Mouse (Mus musculus): Measurements from ENCODE around the gene Thada. TPM values are rescaled to one million over a fixed set of nuclear protein-coding genes. Genes with fewer than 3 reads are reported as not detected.
"Not testable (repeated sequence)": the region's sequence is repeated elsewhere in the genome, so short reads cannot be mapped to it uniquely, and the experiment has no call there.

Gene Thada
- polyA plus RNA-seq, 1 experiment from 2014 or later: 15.9 TPM

DNA sequence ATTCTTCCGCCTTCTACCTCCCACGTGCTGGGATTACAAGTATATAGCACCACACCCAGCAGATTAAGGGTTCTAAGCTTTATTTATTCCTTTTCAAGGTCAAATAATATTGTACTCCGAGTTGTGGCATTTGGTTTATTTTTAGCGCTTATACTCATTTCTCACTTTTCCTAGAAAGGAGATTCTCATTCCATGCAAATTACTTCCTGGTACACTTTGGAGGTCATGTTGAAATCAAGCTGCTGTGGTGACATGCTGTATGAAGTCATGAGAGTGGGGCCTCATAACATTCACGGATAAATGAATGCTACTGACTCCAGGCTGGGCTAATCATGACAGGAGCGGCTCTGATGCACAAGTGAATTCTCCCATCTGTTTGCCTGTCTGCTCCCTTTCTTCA is 239.3 kb downstream of the Thada start:
- Histone ChIP-seq H3K4me3 (ENCODE audit: low read depth, low read length) (no peak overlapping the region), H3K9ac (replicated peaks; ENCODE audit: low read depth, low read length) (no peak overlapping the region), H3K36me3 (ENCODE audit: control insufficient read depth, insufficient read depth, low read length) (peaks cover 21% of the 10 kb centered on the region), H3K4me2 (replicated peaks; ENCODE audit: low read depth, low read length) (no peak overlapping the region), H3K9me3 (ENCODE audit: control insufficient read depth, low read depth, low read length) (no peaks in the 10 kb centered on the region), H3K27ac (ENCODE audit: low read length) (no peak overlapping the region), H3K4me1 (ENCODE audit: control insufficient read depth, insufficient read depth, low read length) (no peaks in the 10 kb centered on the region), H3K27me3 (ENCODE audit: control insufficient read depth, insufficient read depth, low read length) (no peaks in the 10 kb centered on the region)
- ATAC-seq (ENCODE audit: insufficient number of reproducible peaks, insufficient read depth, low FRiP score, low read depth): no peak
- 63% methylated on average over 6 of the region's 6 CpGs for WGBS

DNA sequence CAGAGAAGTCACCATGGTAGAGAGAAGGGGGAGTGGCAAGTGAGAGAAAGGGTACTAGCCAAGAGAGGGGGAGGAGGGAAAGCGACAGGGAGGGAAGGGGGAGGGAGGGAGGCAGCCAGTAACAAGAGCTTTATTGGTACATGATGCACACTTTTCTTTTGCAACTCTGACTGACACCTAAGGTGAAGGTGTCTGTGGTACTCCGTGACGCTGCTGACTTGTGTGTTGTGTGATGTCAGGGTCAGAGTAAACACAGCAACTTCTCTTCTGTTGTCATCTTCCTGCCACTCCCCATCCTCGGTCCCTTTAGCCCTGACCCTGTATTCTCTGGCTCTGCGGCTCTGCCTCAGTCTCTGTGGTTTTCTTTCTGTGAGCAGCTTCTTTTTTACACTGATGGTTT is 239.8 kb downstream of the Thada start:
- H3K27me3 ChIP-seq (ENCODE audit: control insufficient read depth, insufficient read depth, low read length): no peaks in the 10 kb centered on the region
- H3K36me3 ChIP-seq (ENCODE audit: control insufficient read depth, insufficient read depth, low read length): peaks cover 21% of the 10 kb centered on the region
- H3K4me3 ChIP-seq (ENCODE audit: low read depth, low read length): no peak overlapping the region
- 54% methylated on average over 5 of the region's 5 CpGs for WGBS
- no peaks in the 10 kb centered on the region for H3K4me1 ChIP-seq (ENCODE audit: control insufficient read depth, insufficient read depth, low read length)
- no peak overlapping the region for H3K4me2 ChIP-seq (replicated peaks; ENCODE audit: low read depth, low read length)
- no peak overlapping the region for H3K9ac ChIP-seq (replicated peaks; ENCODE audit: low read depth, low read length)
- no peak for ATAC-seq (ENCODE audit: insufficient number of reproducible peaks, insufficient read depth, low FRiP score, low read depth)
- H3K9me3 ChIP-seq (ENCODE audit: control insufficient read depth, low read depth, low read length): no peaks in the 10 kb centered on the region
- no peak overlapping the region for H3K27ac ChIP-seq (ENCODE audit: low read length)

DNA sequence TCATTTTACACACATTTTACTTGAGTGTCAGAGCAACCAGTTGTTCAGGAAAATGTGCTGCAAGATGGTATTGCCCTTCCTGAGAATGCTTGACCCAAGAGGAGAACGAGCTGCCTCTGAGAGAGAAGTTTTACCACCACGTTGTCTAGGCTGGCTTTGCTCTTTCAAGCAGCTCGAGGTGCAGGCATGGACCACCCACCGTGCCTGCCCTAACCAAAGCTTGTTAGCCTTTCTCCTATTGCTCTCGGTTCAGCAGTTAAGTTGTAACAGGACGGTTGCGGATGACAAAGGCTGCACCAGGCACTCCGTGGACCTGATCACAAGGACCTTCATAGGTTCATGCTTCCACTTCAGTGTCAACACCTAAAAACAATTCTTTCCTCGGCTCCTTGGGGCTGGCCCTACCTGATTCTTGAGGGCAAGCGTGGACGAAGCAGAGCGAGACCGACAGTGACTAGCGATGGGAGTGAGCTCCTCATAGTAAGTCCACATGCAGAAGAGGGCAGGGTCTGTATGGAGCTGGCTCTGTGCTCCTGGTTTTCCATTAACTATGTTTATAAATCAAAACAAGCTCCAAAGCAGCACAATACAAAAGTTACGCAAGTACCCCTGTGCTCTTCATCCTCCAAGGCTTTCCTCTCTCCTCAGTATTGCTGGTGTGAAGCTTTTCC is 241.7 kb downstream of the Thada start:
- H3K27ac ChIP-seq (ENCODE audit: low read length): no peak overlapping the region
- peaks cover 29% of the 10 kb centered on the region for H3K36me3 ChIP-seq (ENCODE audit: control insufficient read depth, insufficient read depth, low read length)
- no peak overlapping the region for H3K4me2 ChIP-seq (replicated peaks; ENCODE audit: low read depth, low read length)
- H3K27me3 ChIP-seq (ENCODE audit: control insufficient read depth, insufficient read depth, low read length): no peaks in the 10 kb centered on the region
- no peaks in the 10 kb centered on the region for H3K4me1 ChIP-seq (ENCODE audit: control insufficient read depth, insufficient read depth, low read length)
- H3K4me3 ChIP-seq (ENCODE audit: low read depth, low read length): no peak overlapping the region
- ATAC-seq (ENCODE audit: insufficient number of reproducible peaks, insufficient read depth, low FRiP score, low read depth): no peak
- H3K9ac ChIP-seq (replicated peaks; ENCODE audit: low read depth, low read length): no peak overlapping the region
- 63% methylated on average over 15 of the region's 15 CpGs for WGBS
- H3K9me3 ChIP-seq (ENCODE audit: control insufficient read depth, low read depth, low read length): no peaks in the 10 kb centered on the region

DNA sequence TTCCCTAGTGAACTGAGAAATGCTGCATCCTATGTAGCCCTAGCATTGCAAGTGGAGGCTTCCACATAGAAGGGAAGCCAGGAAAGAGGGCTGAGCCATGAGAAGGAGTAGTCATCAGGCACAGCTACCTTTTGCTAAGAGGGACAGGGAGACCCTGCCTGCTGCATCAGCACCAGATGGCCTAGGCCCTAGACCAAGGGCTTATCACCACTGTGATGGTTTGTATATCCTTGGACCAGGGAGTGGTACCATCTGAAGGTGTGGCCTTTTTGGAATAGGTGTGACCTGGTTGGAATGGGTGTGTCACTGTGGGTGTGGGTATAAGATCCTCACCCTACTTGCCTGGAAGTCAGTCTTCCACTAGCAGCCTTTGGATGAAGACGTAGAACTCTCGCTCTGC is 247.2 kb downstream of the Thada start:
- H3K27me3 ChIP-seq (ENCODE audit: control insufficient read depth, insufficient read depth, low read length); H3K9me3 ChIP-seq (ENCODE audit: control insufficient read depth, low read depth, low read length); H3K9ac ChIP-seq (replicated peaks; ENCODE audit: low read depth, low read length); H3K4me1 ChIP-seq (ENCODE audit: control insufficient read depth, insufficient read depth, low read length); H3K4me3 ChIP-seq (ENCODE audit: low read depth, low read length); H3K4me2 ChIP-seq (replicated peaks; ENCODE audit: low read depth, low read length); ATAC-seq (ENCODE audit: insufficient number of reproducible peaks, insufficient read depth, low FRiP score, low read depth); H3K27ac ChIP-seq (ENCODE audit: low read length): not testable (repeated sequence)
- WGBS: 100% methylated on average over 2 of the region's 2 CpGs
- H3K36me3 ChIP-seq (ENCODE audit: control insufficient read depth, insufficient read depth, low read length): peaks cover 14% of the 10 kb centered on the region

DNA sequence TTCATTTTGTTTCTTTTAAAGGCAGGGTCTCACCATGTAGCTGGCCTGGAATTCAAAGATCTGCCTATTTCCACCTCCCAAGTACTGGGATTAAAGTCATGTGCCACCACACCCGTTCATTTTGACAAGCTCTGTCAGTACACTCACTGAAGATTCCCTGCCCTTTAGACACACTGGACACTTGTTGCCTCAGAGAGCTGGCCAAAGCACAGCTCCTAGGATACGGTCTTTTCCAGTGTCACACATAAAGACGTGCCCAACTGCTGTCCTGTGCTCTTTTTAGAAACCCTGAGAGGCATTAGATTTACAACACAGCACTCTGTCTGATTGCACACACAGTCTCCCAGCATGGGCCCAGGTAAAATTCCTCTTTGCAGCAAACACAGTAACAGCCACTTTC is 248.3 kb downstream of the Thada start:
- Histone ChIP-seq H3K27me3 (ENCODE audit: control insufficient read depth, insufficient read depth, low read length) (no peaks in the 10 kb centered on the region), H3K36me3 (ENCODE audit: control insufficient read depth, insufficient read depth, low read length) (peaks cover 14% of the 10 kb centered on the region), H3K9me3 (ENCODE audit: control insufficient read depth, low read depth, low read length) (no peaks in the 10 kb centered on the region), H3K27ac (ENCODE audit: low read length) (no peak overlapping the region), H3K4me3 (ENCODE audit: low read depth, low read length) (no peak overlapping the region), H3K4me1 (ENCODE audit: control insufficient read depth, insufficient read depth, low read length) (no peaks in the 10 kb centered on the region), H3K4me2 (replicated peaks; ENCODE audit: low read depth, low read length) (no peak overlapping the region), H3K9ac (replicated peaks; ENCODE audit: low read depth, low read length) (no peak overlapping the region)
- WGBS: 78% methylated on average over 3 of the region's 3 CpGs
- no peak for ATAC-seq (ENCODE audit: insufficient number of reproducible peaks, insufficient read depth, low FRiP score, low read depth)

DNA sequence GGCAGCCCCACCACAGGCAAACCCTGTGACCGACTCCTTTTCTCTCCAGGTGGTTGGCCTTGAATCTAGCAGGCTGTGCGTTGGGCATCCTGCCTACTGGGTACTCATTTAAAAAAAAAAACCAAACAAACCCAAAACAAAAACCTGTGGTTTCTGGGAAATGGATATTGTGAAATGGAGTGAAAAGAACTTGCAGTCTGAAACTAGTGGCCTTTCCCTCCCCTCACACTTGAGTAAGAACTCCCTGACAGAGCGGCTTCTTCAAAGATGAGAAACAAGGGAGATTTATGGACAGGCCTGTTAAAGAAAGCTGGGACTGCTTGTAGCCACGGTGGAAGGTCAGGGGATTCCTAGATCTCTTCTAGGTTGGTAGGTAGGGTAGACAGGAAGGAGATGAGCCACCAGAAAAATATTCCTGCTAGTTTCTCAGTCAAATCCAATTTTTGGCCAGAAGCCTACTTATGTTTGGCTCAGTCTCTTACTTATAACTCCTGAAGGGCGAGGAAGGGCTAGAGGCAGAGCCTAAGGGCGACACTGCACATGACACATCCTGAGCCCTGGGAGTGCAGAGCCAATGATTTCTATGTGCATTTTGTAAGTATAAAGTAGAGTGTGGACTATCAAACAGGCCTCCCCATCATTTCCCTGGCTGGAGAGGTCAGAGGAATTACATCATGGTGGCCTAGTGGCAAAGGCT is 250.6 kb downstream of the Thada start:
- H3K4me3 ChIP-seq (ENCODE audit: low read depth, low read length): no peak overlapping the region
- no peak overlapping the region for H3K27ac ChIP-seq (ENCODE audit: low read length)
- H3K4me1 ChIP-seq (ENCODE audit: control insufficient read depth, insufficient read depth, low read length): no peaks in the 10 kb centered on the region
- peaks cover 8% of the 10 kb centered on the region; the same call in 1 of the 2 replicates for H3K36me3 ChIP-seq (ENCODE audit: control insufficient read depth, insufficient read depth, low read length)
- ATAC-seq (ENCODE audit: insufficient number of reproducible peaks, insufficient read depth, low FRiP score, low read depth): no peak
- no peak overlapping the region for H3K4me2 ChIP-seq (replicated peaks; ENCODE audit: low read depth, low read length)
- no peak overlapping the region for H3K9ac ChIP-seq (replicated peaks; ENCODE audit: low read depth, low read length)
- no peaks in the 10 kb centered on the region for H3K27me3 ChIP-seq (ENCODE audit: control insufficient read depth, insufficient read depth, low read length)
- no peaks in the 10 kb centered on the region for H3K9me3 ChIP-seq (ENCODE audit: control insufficient read depth, low read depth, low read length)
- 74% methylated on average over 6 of the region's 6 CpGs for WGBS

DNA sequence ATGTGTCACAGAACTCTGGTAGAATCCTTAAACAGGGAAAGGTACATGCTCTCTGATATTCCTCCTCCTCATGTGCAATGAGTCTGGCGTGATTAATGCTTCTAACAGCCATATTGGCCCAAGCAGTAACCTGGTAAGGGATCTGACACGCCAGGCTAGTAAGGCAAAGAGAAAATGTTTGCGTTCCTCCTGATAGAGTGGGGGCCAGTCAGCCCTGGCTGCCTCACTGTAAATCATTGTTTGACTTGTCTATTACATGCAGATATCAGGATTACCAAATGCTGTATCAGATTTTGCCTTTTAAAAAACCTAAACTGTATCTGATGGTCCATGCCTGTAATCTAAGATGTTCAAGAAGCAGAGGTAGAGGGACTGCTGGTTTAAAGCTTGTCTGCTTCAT is 252.5 kb downstream of the Thada start:
- no peaks in the 10 kb centered on the region for H3K4me1 ChIP-seq (ENCODE audit: control insufficient read depth, insufficient read depth, low read length)
- no peak for ATAC-seq (ENCODE audit: insufficient number of reproducible peaks, insufficient read depth, low FRiP score, low read depth)
- H3K9me3 ChIP-seq (ENCODE audit: control insufficient read depth, low read depth, low read length): no peaks in the 10 kb centered on the region
- 61% methylated on average over 3 of the region's 3 CpGs for WGBS
- H3K27me3 ChIP-seq (ENCODE audit: control insufficient read depth, insufficient read depth, low read length): no peaks in the 10 kb centered on the region
- no peak overlapping the region for H3K4me2 ChIP-seq (replicated peaks; ENCODE audit: low read depth, low read length)
- H3K36me3 ChIP-seq (ENCODE audit: control insufficient read depth, insufficient read depth, low read length): no peaks in the 10 kb centered on the region; the same call in 1 of the 2 replicates
- H3K4me3 ChIP-seq (ENCODE audit: low read depth, low read length): no peak overlapping the region
- H3K9ac ChIP-seq (replicated peaks; ENCODE audit: low read depth, low read length): no peak overlapping the region
- no peak overlapping the region for H3K27ac ChIP-seq (ENCODE audit: low read length)

DNA sequence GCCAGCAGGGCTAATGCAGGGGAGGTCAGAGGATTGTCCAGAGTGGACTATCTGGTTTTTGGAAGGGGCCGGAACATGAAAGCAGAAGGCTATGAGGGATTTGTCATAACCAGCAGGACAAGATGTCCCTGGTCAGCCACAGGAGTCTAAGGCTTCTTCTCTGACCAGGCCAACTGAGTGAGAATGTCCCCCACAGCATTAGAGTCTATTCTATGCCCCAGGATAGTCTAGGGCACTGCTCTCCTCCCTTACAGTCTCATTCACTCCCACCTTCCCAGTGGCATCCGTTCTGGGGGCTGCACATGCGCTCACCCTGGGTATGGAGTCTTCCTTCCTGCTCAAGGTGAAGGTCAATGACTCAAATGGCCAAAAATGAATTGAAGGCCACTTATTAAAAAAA is 258.4 kb downstream of the Thada start:
- Histone ChIP-seq H3K27ac (ENCODE audit: low read length) (no peak overlapping the region), H3K4me2 (replicated peaks; ENCODE audit: low read depth, low read length) (no peak overlapping the region), H3K27me3 (ENCODE audit: control insufficient read depth, insufficient read depth, low read length) (no peaks in the 10 kb centered on the region), H3K9me3 (ENCODE audit: control insufficient read depth, low read depth, low read length) (no peaks in the 10 kb centered on the region), H3K4me1 (ENCODE audit: control insufficient read depth, insufficient read depth, low read length) (peaks cover 16% of the 10 kb centered on the region), H3K36me3 (ENCODE audit: control insufficient read depth, insufficient read depth, low read length) (no peaks in the 10 kb centered on the region; the same call in 1 of the 2 replicates), H3K4me3 (ENCODE audit: low read depth, low read length) (no peak overlapping the region), H3K9ac (replicated peaks; ENCODE audit: low read depth, low read length) (no peak overlapping the region)
- ATAC-seq (ENCODE audit: insufficient number of reproducible peaks, insufficient read depth, low FRiP score, low read depth): no peak
- WGBS: 96% methylated on average over 3 of the region's 3 CpGs

All from stomach, embryonic 14.5 days (tissue).